Mouse (Mus musculus): ENCODE data around the gene Cacnb2. TPM values are rescaled to one million over a fixed set of nuclear protein-coding genes. Genes with fewer than 3 reads are reported as not detected.

The Cacnb2 gene
- total and polyA plus RNA-seq, 3 experiments = 0.38 TPM; not detected in 2

- ATAC-seq (ENCODE audit: extremely low read depth, insufficient number of reproducible peaks, low FRiP score, poor library complexity, severe bottlenecking) = no peak
- no peak overlapping the region for H3K4me3 ChIP-seq (ENCODE audit: low read depth, low read length)
- no peak for DNase-seq (ENCODE audit: low spot score)
- TF ChIP-seq CTCF (IDR thresholded peaks at IDR 0.05; ENCODE audit: low read depth, low read length) (no peak), GATA1 (IDR thresholded peaks at IDR 0.05; ENCODE audit: borderline replicate concordance, low read length) (no peak), TAL1 (conservative IDR thresholded peaks at IDR 0.05; ENCODE audit: low read depth, low read length) (no peak), POLR2AphosphoS5 (IDR thresholded peaks at IDR 0.05; ENCODE audit: insufficient replicate concordance, low read depth, low read length) (no peak), GATA2 (IDR thresholded peaks at IDR 0.05; ENCODE audit: borderline replicate concordance, low read depth, low read length) (no peak)
- H3K27me3 ChIP-seq (ENCODE audit: insufficient read depth, low read length) = peaks cover 7% of the 10 kb centered on the region; the same call in 1 of the 2 replicates
- H3K36me3 ChIP-seq (replicated peaks) = no peaks in the 10 kb centered on the region
- H3K9me3 ChIP-seq (replicated peaks) = no peaks in the 10 kb centered on the region
- no peaks in the 10 kb centered on the region for H3K4me1 ChIP-seq (ENCODE audit: insufficient read depth, low read depth, low read length)
Measured at GRCm38 (mm10) chr2:14604791-14605190, 1.9 kb downstream of the Cacnb2 start.

- TF ChIP-seq TAL1 (conservative IDR thresholded peaks at IDR 0.05; ENCODE audit: low read depth, low read length) (no peak), GATA2 (IDR thresholded peaks at IDR 0.05; ENCODE audit: borderline replicate concordance, low read depth, low read length) (no peak), POLR2AphosphoS5 (IDR thresholded peaks at IDR 0.05; ENCODE audit: insufficient replicate concordance, low read depth, low read length) (no peak), CTCF (IDR thresholded peaks at IDR 0.05; ENCODE audit: low read depth, low read length) (no peak), GATA1 (IDR thresholded peaks at IDR 0.05; ENCODE audit: borderline replicate concordance, low read length) (no peak)
- Histone ChIP-seq H3K4me3 (ENCODE audit: low read depth, low read length) (no peak overlapping the region), H3K4me1 (ENCODE audit: insufficient read depth, low read depth, low read length) (no peaks in the 10 kb centered on the region), H3K9me3 (replicated peaks) (no peaks in the 10 kb centered on the region), H3K36me3 (replicated peaks) (no peaks in the 10 kb centered on the region), H3K27me3 (ENCODE audit: insufficient read depth, low read length) (peaks cover 7% of the 10 kb centered on the region; the same call in 1 of the 2 replicates)
- DNase-seq (ENCODE audit: low spot score) = no peak
- no peak for ATAC-seq (ENCODE audit: extremely low read depth, insufficient number of reproducible peaks, low FRiP score, poor library complexity, severe bottlenecking)
Measured at GRCm38 (mm10) chr2:14605207-14605606, 2.3 kb downstream of the Cacnb2 start.

GRCm38 (mm10) chr2:14608606-14609005 is 5.7 kb downstream of the Cacnb2 start:
- Histone ChIP-seq H3K36me3 (replicated peaks) (no peaks in the 10 kb centered on the region), H3K9me3 (replicated peaks) (no peaks in the 10 kb centered on the region), H3K4me1 (ENCODE audit: insufficient read depth, low read depth, low read length) (no peaks in the 10 kb centered on the region), H3K27me3 (ENCODE audit: insufficient read depth, low read length) (peaks cover 10% of the 10 kb centered on the region; the same call in 1 of the 2 replicates), H3K4me3 (ENCODE audit: low read depth, low read length) (no peak overlapping the region)
- no peak for DNase-seq (ENCODE audit: low spot score)
- TF ChIP-seq CTCF (IDR thresholded peaks at IDR 0.05; ENCODE audit: low read depth, low read length) (no peak), TAL1 (conservative IDR thresholded peaks at IDR 0.05; ENCODE audit: low read depth, low read length) (no peak), GATA1 (IDR thresholded peaks at IDR 0.05; ENCODE audit: borderline replicate concordance, low read length) (no peak), GATA2 (IDR thresholded peaks at IDR 0.05; ENCODE audit: borderline replicate concordance, low read depth, low read length) (no peak), POLR2AphosphoS5 (IDR thresholded peaks at IDR 0.05; ENCODE audit: insufficient replicate concordance, low read depth, low read length) (no peak)
- ATAC-seq (ENCODE audit: extremely low read depth, insufficient number of reproducible peaks, low FRiP score, poor library complexity, severe bottlenecking) = no peak

- DNase-seq (ENCODE audit: low spot score) = no peak
- H3K9me3 ChIP-seq (replicated peaks) = no peaks in the 10 kb centered on the region
- H3K36me3 ChIP-seq (replicated peaks) = no peaks in the 10 kb centered on the region
- ATAC-seq (ENCODE audit: extremely low read depth, insufficient number of reproducible peaks, low FRiP score, poor library complexity, severe bottlenecking) = no peak
- no peak overlapping the region for H3K4me3 ChIP-seq (ENCODE audit: low read depth, low read length)
- no peaks in the 10 kb centered on the region for H3K4me1 ChIP-seq (ENCODE audit: insufficient read depth, low read depth, low read length)
- 0 out of 2 replicates have a peak, but pooled peaks cover 2% of the 10 kb centered on the region for H3K27me3 ChIP-seq (ENCODE audit: insufficient read depth, low read length)
- TF ChIP-seq POLR2AphosphoS5 (IDR thresholded peaks at IDR 0.05; ENCODE audit: insufficient replicate concordance, low read depth, low read length) (no peak), TAL1 (conservative IDR thresholded peaks at IDR 0.05; ENCODE audit: low read depth, low read length) (no peak), GATA1 (IDR thresholded peaks at IDR 0.05; ENCODE audit: borderline replicate concordance, low read length) (no peak), GATA2 (IDR thresholded peaks at IDR 0.05; ENCODE audit: borderline replicate concordance, low read depth, low read length) (no peak)
Measured at GRCm38 (mm10) chr2:14612705-14613104, 9.8 kb downstream of the Cacnb2 start.

- no peak overlapping the region for H3K4me3 ChIP-seq (ENCODE audit: low read depth, low read length)
- no peaks in the 10 kb centered on the region for H3K4me1 ChIP-seq (ENCODE audit: insufficient read depth, low read depth, low read length)
- DNase-seq (ENCODE audit: low spot score) (no peak), ATAC-seq (ENCODE audit: extremely low read depth, insufficient number of reproducible peaks, low FRiP score, poor library complexity, severe bottlenecking) (no peak)
- TF ChIP-seq POLR2AphosphoS5 (IDR thresholded peaks at IDR 0.05; ENCODE audit: insufficient replicate concordance, low read depth, low read length) = no peak
- no peak for TF ChIP-seq TAL1 (conservative IDR thresholded peaks at IDR 0.05; ENCODE audit: low read depth, low read length)
- TF ChIP-seq GATA1 (IDR thresholded peaks at IDR 0.05; ENCODE audit: borderline replicate concordance, low read length) = no peak
- no peak for TF ChIP-seq CTCF (IDR thresholded peaks at IDR 0.05; ENCODE audit: low read depth, low read length)
- no peak for TF ChIP-seq GATA2 (IDR thresholded peaks at IDR 0.05; ENCODE audit: borderline replicate concordance, low read depth, low read length)
- 0 out of 2 replicates have a peak, but pooled peaks cover 2% of the 10 kb centered on the region for H3K27me3 ChIP-seq (ENCODE audit: insufficient read depth, low read length)
- H3K36me3 ChIP-seq (replicated peaks) = no peaks in the 10 kb centered on the region
- no peaks in the 10 kb centered on the region for H3K9me3 ChIP-seq (replicated peaks)
Measured at GRCm38 (mm10) chr2:14616361-14616760, 13.5 kb downstream of the Cacnb2 start.

GRCm38 (mm10) chr2:14620120-14620853 is 17.4 kb downstream of the Cacnb2 start:
- Histone ChIP-seq H3K27me3 (ENCODE audit: insufficient read depth, low read length) (no peaks in the 10 kb centered on the region), H3K4me1 (ENCODE audit: insufficient read depth, low read depth, low read length) (no peaks in the 10 kb centered on the region), H3K4me3 (ENCODE audit: low read depth, low read length) (no peak overlapping the region), H3K36me3 (replicated peaks) (no peaks in the 10 kb centered on the region), H3K9me3 (replicated peaks) (no peaks in the 10 kb centered on the region)
- no peak for ATAC-seq (ENCODE audit: extremely low read depth, insufficient number of reproducible peaks, low FRiP score, poor library complexity, severe bottlenecking)
- no peak for DNase-seq (ENCODE audit: low spot score)
- TF ChIP-seq GATA2 (IDR thresholded peaks at IDR 0.05; ENCODE audit: borderline replicate concordance, low read depth, low read length) = no peak
- TF ChIP-seq TAL1 (conservative IDR thresholded peaks at IDR 0.05; ENCODE audit: low read depth, low read length) = no peak
- TF ChIP-seq GATA1 (IDR thresholded peaks at IDR 0.05; ENCODE audit: borderline replicate concordance, low read length) = no peak
- TF ChIP-seq CTCF (IDR thresholded peaks at IDR 0.05; ENCODE audit: low read depth, low read length) = no peak
- TF ChIP-seq POLR2AphosphoS5 (IDR thresholded peaks at IDR 0.05; ENCODE audit: insufficient replicate concordance, low read depth, low read length) = no peak
